Mouse (Mus musculus) thymus, postnatal 25 days (tissue): ENCODE data around the gene Pbx3.
A peak's percentile ranks its signal among the peaks of the same experiment; 100 is the strongest.

Source experiments
- DNase-seq: peaks from one replicate; pipeline ENCODE4 v3.0.0; 2022

Gene Pbx3

DNA sequence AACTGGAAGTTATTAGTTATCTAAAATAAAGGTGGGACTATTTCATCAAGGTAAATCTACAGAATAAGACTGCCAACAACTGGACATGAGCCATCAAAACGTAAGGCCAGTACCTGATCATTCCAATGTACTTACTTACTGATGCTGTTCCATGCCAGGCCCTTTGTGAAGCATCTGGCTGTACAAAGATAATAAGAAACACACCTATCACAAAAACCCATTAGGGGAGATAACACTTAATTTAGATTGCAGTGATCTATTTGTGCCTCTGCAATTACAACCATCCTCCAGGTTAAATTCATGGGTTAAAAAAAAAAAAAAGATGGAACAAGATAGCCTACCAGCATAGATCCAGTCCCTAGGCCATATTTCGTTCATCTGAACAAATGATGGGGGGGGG is 88.7 kb downstream of the Pbx3 start:
- no peak for DNase-seq

GRCm38 (mm10) chr2:34280996-34281395 is 91.9 kb downstream of the Pbx3 start:
- DNase-seq: no peak

- no peak for DNase-seq
Measured at GRCm38 (mm10) chr2:34279726-34280125, 93.2 kb downstream of the Pbx3 start.

DNA sequence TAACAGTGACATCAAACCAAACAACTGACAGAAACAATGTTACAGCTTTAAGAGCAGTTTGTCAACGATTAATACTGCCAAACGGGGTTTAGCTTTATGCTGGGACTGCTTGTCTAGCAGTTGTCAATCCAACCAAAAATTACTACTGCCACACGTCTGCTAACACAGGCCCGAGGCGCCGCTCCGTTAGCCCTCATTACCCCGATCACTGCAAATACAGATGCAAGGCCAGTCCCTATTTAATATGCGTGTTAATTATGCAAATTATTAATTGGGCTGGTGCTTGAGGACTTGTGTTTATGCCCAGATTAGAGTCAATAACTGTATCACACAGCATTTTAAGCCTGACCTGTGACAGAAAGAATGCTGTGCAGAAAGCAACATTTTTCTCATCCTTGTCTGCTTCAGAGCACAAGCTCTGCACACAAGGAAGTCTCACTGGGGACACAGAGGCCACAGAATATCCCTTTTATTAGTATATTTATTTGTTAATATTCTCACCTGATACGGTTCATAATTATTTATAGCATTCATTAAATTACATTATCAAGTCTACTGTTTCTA is 97.2 kb downstream of the Pbx3 start:
- DNase-seq: no peak

GRCm38 (mm10) chr2:34262046-34262445 is 110.9 kb downstream of the Pbx3 start:
- no peak for DNase-seq

DNA sequence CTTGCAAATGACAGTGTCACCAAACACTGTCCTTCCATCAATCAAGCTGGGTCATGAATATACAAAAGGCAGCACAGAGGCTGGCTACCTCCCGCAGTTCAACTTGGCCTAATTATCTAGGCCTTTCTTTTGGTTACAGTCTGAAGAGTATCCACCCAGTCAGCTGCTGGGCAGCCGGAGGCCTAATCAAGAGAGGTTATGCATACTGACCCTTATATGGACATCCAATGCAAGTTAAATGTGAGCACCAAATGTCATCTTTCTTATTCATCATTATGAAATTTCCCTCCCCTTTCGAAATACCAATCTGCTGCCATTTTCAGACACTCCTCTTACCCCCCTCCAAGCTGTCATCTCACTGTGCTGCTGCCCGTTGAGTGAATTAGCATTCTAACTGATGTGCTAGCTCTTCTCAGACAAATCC is 112.3 kb downstream of the Pbx3 start:
- no peak for DNase-seq

DNA sequence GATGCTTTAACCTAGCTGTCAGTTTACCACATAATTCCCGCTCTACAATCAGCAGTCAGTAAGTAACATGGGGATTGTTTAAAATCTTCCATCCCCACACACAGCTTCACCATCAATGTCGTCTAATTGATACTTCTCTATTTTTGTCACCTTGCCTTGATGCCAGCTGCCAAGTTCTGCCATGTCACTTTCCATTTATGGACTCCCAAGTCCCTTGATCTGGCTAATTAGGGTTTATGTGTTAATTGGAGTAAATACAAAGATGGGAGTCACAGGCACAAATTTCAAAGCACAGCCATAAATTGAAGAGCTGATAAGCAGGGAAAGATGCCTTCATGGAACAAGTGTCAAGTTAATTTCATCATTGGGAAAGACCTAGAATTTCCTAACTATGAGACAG is 114.7 kb downstream of the Pbx3 start:
- DNase-seq: no peak

GRCm38 (mm10) chr2:34257611-34258010 is 115.3 kb downstream of the Pbx3 start:
- no peak for DNase-seq

DNA sequence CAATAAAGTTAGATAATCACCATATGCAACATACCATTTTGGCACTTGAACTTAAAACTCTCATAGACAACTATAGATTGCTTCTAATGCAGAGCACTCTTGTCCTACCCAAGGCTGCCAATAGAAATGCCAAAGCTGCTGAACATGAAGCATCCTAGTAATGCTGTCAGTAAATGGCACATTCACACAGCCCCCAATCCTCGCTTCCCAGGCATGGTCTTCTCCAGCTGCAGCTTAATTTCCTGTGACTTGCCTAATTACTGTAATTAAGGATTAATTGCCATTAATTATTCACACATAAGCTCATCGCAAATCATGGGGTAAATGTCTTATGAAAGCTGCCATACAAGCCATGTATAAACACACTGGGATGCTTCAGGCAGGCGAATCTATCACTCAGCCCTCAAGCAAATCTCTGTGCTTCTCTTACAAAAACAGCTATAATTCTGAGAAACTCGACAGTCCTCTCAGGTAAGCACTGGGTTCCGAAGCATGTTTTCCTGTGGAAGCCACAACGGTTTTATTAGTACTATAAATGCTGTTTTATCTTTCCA is 116.9 kb downstream of the Pbx3 start:
- DNase-seq: no peak

DNA sequence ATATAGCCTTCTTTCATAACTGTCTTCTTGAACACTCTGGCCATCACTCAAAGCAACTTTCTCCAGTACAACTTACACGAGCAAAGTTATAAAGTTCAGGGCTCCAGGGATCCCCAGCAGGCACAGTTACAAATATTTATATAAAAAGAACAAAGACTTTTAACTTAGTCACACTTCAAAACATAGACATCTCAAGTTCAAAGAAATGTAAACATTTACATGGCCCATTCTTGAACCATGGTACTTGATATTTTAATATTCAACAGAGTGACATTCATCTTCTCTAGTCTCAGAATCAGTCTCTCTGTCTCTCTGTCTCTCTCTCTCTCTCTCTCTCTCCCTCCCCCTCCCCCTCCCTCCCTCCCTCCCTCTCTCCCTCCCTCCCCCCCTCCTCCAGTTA is 119.3 kb downstream of the Pbx3 start:
- no peak for DNase-seq

DNA sequence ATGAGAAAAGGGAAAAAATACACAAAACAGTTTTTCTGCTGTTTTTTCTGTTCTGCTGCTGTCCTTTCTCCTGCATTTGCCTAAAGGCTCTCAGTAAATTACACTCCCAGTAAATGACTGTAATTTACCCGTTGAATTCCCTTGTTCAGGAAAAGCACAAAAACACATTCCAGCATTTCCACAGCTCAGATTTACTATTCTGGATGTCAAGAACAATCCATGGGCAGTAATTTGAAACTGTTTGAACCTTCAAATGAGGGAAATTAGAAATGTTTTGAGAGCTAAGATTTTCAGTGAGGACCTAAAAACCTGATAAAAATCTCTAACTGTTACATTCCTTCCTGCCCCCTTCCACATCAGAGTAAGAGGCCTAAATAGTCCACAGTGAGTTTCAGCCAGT is 119.8 kb downstream of the Pbx3 start:
- no peak for DNase-seq

GRCm38 (mm10) chr2:34252286-34252685 is 120.7 kb downstream of the Pbx3 start:
- DNase-seq: no peak

GRCm38 (mm10) chr2:34249961-34250658 is 122.8 kb downstream of the Pbx3 start:
- no peak for DNase-seq

DNA sequence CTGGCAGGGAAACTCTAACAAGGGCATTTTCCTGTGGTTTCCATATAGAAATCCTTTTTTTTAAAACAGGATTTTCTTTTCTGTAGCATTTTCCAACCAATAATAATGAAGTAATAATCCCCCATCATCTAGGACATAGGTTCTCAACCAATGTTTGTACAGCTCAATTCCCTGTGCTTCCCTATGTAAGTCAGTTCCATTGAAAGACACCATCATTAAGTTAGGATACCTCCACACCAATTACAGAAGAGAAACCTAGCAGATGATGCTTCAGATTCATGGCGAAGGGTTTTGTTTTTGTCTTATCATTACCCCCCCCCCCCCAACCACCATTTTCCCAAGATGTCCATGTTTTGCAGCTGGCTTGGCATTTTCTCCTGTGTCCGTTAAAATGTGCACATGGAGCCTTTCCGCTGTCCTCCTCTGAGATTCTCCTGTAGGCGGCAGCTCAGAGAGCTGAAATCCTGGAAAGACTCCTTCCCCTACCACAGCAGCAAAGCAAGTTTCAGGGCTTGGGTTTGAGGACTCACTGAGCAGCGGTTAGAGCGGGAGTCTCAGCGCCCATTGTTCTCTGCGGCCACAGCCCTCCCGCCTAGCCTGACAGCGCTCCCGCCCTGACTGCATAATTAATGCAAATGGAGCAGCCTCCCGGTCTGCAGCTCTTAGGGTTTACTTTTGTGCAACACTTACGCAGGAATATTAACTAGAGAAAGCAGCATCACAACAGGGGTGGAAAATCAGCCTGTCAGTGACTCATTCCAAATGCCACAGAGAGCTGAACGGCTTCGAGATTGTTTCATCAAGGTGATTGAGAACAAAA is 123.6 kb downstream of the Pbx3 start:
- DNase-seq: peak; percentile 6

- no peak for DNase-seq
Measured at GRCm38 (mm10) chr2:34240885-34241284, 132.1 kb downstream of the Pbx3 start.

DNA sequence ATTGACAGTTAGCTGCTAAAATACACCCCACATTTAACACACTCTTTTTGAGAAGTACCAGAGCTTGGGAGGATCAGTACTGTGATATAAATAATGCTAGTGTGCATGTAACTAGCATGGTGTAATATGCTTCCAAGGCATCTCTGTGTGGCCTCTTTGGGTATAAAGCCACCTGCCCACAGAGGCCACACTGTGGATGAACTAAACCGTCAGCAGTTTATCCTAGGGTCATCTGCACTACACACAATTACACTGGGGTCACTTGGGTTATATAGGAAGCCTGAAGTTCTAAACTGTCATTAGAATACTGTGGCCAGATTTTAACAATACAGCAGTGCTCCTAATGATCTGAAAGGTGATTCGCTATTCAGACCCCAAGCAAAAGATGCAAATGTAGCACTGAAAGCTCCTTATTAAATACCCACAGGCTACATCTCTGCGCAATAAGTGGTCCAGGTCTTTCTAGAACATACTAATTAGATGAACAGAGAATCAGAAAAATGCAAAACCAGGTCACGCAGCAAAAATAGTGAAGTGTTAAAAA is 133.6 kb downstream of the Pbx3 start:
- no peak for DNase-seq

DNA sequence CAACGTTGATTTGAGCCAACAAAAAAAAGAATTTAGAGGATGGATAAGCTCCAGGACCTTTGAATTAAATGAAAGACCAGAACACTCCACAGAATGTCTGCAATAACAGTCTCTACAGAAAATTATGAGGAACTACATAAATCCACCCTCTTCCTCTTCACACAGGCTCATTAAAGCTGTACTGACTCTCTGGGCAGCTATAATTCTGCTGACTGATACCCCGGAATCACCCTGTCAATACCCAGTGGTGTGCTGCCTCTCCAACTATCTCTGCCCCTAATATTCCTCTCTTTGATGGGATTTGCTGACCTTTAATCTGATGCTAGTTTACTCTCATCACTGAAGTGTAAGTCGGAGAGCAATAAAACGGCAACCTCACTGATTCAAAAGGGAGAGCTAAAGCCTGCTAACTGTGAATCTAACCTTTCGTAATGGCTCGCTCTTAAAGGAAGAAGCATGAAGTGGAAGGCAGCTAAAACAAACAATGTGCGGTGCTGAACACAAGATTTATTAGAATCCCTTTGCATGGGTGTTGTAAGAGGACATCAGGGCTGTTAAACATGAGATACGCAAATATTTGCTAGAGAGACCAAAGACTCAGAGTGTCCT is 137.4 kb downstream of the Pbx3 start:
- no peak for DNase-seq

DNA sequence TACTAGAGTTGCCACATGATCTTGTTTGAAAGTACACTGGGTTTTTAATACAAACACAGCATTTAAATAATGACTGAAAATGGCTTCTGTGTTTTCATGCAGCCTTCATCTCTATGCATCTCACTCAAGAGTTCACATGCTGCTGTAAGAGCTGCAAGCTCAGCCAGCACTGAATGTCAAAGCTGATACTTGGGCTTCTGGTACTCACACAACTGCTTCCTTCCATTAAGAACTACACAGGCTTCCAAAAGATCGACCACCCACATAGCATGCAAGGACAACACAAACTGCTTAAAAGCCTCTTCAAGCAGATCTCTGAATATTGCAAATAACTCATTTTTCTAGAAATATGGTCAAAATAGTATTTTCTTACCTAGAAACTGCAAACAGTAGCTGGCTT is 138.7 kb downstream of the Pbx3 start:
- DNase-seq: no peak

DNA sequence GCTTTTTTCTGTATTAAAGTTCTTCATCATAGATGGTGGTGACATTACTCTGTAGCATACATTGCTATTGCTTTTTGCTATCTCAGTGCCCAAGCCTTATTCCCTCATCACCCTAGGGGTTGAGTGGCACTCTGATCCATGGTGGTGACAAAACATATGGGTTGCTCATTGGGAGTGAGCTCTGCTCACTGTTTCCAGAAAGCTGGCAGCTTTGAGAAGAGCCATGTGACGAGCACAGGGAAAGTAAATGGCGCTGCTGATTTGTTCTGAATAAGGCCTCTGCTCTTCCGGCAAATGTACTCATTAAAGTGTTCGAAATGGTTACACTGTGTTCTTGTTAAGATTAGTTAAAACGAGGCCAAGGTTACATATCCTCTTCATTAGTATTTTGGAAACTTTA is 139.7 kb downstream of the Pbx3 start:
- DNase-seq: no peak

GRCm38 (mm10) chr2:34227688-34228087 is 145.3 kb downstream of the Pbx3 start:
- DNase-seq: no peak

- no peak for DNase-seq
Measured at GRCm38 (mm10) chr2:34225470-34225869, 147.5 kb downstream of the Pbx3 start.

DNA sequence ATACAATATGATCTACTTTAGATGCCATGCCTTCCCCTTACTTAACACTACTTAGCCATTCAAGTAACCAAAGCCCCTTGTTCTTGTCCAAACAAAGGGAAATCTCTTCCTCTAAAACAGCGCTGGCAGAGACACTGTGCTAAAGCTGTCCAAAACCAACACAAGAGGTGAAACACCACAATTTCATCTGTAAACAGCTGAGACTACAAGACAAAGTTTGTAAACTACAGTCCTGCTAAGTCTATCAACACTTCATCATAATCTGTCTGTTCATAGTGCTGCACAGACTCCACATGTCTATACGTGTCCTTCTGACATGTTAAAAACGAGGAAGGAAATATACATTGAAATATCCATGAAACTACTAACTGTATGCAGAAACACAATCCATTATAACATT is 151.5 kb downstream of the Pbx3 start:
- no peak for DNase-seq

DNA sequence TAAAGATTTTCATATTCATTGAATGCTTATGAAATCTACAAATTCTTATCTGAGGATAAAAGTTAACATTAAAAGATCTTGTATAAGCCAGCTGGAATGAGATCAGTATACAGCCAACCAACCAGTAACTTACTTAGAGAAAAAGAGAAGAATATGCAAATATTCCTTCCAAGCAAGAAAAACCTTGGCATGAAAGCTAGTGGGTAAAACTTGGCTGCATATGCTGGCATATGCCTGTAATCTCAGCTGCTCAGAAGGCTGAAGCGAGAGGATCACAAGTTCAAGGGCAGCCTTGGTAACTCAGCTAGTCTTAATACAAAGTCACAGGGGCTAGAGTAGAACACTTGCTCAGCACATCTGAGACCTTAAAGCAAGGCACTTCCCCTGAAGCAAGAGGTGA is 153.8 kb downstream of the Pbx3 start:
- no peak for DNase-seq
